Mouse (Mus musculus) cerebellum, postnatal 4 days (tissue): Measurements from ENCODE around the gene Slc39a11.
A peak's percentile ranks its signal among the peaks of the same experiment; 100 is the strongest.

ENCODE experiments used
- DNase-seq, 2 experiments: peaks; one replicate each; pipeline ENCODE4 v3.0.0; 2022; ENCODE audit warnings: low spot score in 2 of 2, mixed read lengths in 1 of 2

The Slc39a11 gene

DNA sequence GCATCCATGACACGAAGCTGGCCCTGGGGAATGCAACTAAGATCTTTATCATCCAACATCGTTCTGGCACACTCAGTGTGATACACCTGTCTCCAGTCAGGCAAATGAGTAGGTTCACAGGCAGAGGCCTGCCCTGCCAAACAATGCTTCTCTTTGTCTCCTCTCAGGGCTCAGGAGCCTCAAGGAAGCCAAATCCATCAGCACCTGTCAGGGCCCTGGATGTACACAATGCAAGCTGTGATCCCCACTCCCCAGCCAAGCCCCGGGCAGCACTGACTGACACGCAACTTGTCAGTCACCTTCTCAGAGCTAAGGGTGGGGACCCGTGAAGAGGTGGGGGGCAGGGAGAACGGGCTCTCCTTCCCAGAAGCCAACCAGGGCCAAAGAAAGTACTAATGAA is 417.8 kb downstream of the Slc39a11 start:
- no peak for DNase-seq

- DNase-seq: no peak
Observed at GRCm38 (mm10) chr11:113230410-113231132, 419.3 kb downstream of the Slc39a11 start.

DNA sequence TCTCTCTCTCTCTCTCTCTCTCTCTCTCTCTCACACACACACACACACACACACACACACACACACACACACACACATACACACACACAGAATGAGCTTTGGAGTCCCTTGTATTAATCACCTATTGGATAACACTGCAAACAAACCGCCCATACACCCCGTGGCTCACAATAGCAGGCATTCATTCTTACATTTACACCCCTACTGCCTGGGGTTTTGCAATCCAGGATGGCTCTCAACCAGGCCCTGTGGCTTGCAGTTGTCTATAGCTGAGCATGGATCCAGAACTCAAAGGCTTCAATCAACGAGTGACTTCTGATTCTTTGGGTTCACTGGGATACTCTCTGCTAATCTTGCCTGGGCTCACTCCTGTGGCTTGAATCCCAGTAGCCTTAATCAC is 424.1 kb downstream of the Slc39a11 start:
- no peak for DNase-seq

DNA sequence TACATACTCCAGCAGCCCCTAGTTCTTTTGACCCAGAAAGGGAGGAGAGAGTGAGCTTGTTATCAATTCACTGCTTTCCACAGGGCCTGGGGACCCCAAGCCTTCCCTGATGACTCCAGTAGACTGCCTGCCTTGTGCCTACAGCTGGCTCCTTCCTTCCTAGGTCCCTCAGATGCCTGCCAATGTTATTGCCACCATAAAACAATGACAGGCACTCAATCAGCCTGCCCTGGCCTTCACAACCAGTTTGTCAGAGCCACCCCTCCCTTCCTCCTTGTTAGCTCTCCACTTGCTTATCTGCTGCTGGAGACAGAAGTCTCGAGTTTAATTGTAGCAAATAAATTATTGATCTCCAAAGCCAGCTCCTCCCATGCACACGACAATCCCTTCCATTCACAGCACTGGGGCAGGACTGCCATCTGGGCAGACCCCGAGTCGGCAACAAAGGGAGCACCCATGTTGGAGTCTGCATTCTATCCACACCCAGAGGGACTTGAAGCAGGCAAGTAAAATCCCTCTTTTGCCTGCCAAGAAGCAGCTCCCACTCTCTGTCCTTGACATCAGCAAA is 426.0 kb downstream of the Slc39a11 start:
- DNase-seq: no peak

- no peak for DNase-seq
Observed at GRCm38 (mm10) chr11:113221267-113222195, 428.3 kb downstream of the Slc39a11 start.

GRCm38 (mm10) chr11:113220649-113221048 is 429.2 kb downstream of the Slc39a11 start:
- DNase-seq: no peak

- no peak for DNase-seq
Observed at GRCm38 (mm10) chr11:113214741-113215140, 435.1 kb downstream of the Slc39a11 start.

DNA sequence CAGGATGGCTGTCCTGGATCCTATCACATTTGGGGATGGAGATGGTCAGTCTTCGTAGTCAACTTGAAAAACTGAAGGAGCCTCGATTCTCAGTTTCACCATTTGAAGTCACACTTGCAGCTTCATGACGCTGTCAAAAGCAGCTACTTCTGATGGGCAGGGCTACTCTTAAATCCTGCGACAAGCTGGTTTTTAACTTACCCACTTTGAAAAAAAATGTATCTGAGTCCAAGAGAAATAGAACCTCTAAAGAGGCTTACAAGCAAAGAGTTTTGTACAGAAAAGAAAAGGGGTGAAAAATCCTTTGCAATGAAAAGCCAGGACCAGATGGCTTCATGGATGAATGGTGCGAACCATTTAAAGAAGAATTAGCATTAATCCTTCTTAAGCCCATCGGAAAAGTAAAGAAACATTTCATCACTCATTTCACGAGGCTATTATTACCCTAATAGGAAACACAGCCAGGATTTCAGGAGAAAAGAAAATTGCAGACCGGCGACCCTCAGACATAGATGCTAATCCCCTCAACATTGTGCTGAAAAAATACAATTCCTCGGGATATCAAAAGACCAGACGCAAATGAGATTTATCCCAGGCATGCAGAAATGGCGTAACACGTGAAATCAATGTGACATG is 437.4 kb downstream of the Slc39a11 start:
- DNase-seq: no peak

GRCm38 (mm10) chr11:113209220-113209878 is 440.5 kb downstream of the Slc39a11 start:
- no peak for DNase-seq

DNA sequence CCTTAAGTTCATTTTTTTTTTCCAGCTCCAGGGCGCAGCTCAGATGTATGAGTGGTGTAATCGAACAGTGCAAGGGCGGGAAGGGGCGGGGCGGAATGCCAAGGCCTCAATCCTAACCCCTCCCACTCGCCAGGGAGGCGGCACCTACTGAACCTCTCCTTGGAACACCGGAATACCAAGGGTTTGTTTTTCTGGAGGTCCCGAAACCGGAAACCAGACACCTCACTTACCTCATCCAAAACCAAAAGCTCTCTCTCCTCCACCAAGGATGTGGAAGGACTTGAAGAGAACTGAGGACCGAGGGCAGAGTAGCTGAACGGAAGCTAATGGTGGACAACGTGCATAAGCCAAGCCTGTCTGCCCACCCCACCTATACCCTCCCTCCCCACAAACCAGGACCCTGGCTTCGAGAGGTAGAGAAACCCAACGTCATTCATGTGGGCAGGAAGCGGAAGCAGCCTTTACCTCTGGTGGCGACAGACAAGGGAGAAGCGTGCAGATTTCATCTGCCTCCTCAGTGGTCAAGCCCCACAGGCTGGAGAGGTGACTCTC is 441.3 kb downstream of the Slc39a11 start:
- no peak for DNase-seq

- no peak for DNase-seq
Observed at GRCm38 (mm10) chr11:113207966-113208365, 441.9 kb downstream of the Slc39a11 start.

DNA sequence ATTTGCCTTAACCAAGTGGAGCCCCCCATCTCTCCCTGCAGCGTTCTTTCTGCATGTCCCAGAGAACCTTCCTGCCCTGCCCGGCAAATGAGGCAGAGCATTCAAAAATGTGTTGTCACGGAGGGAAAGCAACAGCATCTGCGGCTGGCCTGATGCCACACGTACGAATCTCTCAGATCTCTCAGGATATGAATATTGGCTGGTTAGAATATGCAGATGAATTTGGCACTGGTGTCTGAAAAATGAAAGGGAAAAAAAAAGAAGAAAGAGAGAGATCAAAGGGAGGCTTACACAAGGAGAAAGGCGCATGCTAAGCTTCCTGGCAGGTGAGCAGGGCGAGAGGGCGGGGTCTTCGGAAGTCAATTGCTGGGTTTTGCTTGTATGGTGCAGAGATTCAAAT is 443.8 kb downstream of the Slc39a11 start:
- no peak for DNase-seq

DNA sequence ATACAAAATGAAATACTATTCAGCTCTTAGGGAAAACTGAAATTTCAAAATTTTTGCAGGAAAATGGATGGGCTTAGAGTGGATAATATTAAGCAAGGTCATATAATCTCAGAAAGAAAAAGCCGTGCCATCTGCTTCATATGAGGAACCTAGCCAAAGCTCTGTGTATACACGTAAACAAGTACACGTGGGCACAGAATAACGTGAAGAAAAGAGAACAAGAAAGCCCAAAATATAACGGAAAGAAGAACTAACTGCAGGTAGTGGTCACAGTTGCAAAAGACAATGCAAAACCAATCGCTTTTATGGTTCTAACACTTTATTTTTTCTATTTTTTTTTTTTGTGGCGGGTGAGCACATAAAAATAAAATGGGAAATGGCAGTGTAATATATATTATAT is 446.9 kb downstream of the Slc39a11 start:
- no peak for DNase-seq

DNA sequence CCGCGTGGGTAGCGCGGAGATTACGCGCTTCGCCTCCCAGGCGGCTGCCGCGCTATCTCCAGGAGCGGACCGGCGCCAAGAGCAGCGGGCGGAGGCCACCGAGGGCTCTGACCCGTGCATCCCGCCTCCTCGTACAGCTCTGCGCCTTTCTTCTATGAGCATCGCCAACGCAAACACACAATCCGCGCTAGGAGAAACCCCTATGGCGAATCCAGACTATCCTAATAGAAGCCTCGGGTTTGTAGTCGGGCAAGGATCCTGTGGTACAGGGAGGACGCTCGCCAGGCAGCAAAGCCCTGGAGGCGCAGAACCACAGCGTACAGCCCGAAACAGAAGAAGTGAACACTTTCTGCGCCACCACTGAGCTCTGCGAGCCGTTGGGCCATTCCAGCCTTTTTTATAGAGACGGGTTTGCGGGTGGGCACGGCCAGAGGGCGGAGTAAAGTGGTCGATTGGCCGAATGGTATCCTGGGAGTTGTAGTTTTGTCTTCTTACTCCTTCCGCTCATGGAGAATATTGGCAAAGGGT is 448.3 kb downstream of the Slc39a11 start:
- peak; percentile 65 to 83 for DNase-seq

GRCm38 (mm10) chr11:113200901-113201300 is 449.0 kb downstream of the Slc39a11 start:
- DNase-seq: no peak

DNA sequence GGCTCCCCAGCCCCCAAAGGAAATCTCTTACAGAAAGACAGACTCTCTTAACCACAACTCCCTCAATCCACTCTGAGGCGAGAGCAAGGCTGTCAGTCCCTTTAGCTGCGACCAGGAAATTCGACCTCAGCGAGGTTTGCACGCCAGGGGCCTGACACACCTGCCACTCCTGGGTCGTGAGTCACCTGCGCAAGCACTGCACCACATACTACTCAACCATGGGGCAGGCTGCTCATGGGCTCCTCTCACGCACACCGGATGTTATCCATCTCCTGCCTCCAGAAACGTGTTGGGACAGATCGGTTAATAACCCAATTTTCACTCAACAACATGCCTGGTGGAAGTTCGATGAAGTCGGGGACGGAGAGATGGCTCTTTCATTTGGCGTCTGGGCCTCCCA is 451.3 kb downstream of the Slc39a11 start:
- no peak for DNase-seq

- no peak for DNase-seq
Observed at GRCm38 (mm10) chr11:113197624-113198023, 452.3 kb downstream of the Slc39a11 start.

GRCm38 (mm10) chr11:113196234-113197007 is 453.5 kb downstream of the Slc39a11 start:
- DNase-seq: no peak
